Mouse (Mus musculus): ENCODE measurements around the gene Chd5. TPM values are rescaled to one million over a fixed set of nuclear protein-coding genes. Genes with fewer than 3 reads are reported as not detected.

The Chd5 gene
- polyA plus RNA-seq, 1 experiment from 2014 or later, result 15.6 TPM

DNA sequence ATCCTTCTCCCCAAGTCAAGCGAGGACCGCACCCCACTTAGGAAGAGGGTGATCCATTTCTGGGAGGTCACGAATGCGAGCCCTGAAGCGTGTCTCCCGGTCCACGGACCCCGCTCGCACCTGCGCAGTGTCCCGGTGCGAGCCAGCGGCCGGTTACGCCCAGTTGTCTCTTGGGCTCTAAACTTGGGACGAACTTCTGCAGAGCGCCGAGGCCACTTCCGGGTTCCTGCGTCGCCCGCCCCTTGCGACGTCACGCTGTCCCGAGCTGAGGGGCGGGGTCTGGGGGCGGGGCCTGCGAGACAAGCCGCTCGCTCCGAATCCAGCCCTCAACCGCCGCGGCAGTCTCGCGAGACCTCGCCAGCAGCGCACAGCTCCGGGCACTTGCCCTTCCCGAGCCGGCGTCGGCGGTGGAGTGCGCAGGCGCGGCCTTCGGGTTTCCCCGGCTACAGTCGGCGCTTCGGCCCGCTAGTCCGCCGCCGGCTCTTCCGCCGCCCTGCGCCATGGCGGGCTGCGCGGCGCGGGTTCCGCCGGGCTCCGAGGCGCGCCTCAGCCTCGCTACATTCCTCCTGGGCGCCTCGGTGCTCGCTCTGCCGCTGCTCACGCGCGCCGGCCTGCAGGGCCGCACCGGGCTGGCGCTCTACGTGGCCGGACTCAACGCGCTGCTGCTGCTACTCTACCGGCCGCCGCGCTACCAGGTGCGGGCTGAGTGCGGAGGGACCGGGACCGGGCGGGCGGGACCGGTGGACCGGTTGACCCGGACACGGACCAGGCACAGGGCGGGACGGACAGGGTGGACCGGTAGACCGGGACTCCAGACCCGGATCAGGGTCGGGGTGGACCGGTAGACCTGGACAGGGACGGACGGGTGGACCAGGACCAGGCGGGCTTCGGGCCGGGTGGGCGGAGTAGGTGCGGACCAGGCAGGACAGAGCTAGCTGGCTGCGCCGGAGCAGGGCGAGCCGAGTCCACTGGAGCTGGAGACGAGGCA is 41.3 kb upstream of the Chd5 start, which contains the start of gene Icmt:
Gene Icmt, plus strand, starts transcription at position 354 of the 988 bp plus-strand sequence.
- WGBS, result under 1% methylated on average over 119 of the region's 119 CpGs
- Histone ChIP-seq H3K36me3 (ENCODE audit: control insufficient read depth, insufficient read depth, low read length) (peaks cover 21% of the 10 kb centered on the region), H3K9me3 (replicated peaks; ENCODE audit: control insufficient read depth, low read length) (no peaks in the 10 kb centered on the region), H3K4me2 (ENCODE audit: low read length) (peak within 1 kb of the TSS; percentile 95), H3K27ac (ENCODE audit: low read depth, low read length) (peak within 1 kb of the TSS; percentile 39; the same call in 1 of the 2 replicates), H3K4me3 (ENCODE audit: low read depth, low read length) (peak within 1 kb of the TSS; percentile 95), H3K9ac (ENCODE audit: low read length) (peak within 1 kb of the TSS; percentile 98), H3K4me1 (ENCODE audit: control insufficient read depth, insufficient read depth, low read length) (peaks cover 11% of the 10 kb centered on the region), H3K27me3 (replicated peaks; ENCODE audit: control insufficient read depth, insufficient read depth, low read length) (peaks cover 26% of the 10 kb centered on the region)
- DNase-seq (ENCODE audit: low spot score), result peak; percentile 99
- peak; percentile 96 for ATAC-seq

DNA sequence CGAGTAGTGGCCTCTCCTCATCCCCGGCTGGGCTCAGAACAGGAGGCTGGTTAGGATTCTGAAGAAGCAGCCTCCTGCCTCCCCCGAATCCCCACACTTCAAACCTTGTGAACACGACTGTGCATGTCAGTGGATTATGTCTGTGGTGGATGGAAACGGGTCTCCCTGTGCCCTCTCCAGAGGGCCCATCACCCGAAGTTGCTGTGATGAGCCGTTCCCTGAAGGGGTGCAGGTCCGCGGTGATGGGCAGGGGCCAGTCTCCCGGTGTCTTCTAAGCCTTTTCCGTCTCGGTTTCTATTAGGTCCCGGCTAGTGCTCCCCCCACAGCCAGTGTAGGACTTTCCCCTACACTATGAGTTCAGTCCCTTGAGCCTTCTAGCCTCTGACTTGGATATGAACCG is 39.6 kb upstream of the Chd5 start:
- H3K9me3 ChIP-seq (replicated peaks; ENCODE audit: control insufficient read depth, low read length), result no peaks in the 10 kb centered on the region
- H3K27ac ChIP-seq (ENCODE audit: low read depth, low read length), result no peak overlapping the region
- H3K4me3 ChIP-seq (ENCODE audit: low read depth, low read length), result no peak overlapping the region
- H3K9ac ChIP-seq (ENCODE audit: low read length), result peak overlapping the region; percentile 98; the same call in 1 of the 2 replicates
- peaks cover 11% of the 10 kb centered on the region for H3K4me1 ChIP-seq (ENCODE audit: control insufficient read depth, insufficient read depth, low read length)
- H3K4me2 ChIP-seq (ENCODE audit: low read length), result peak overlapping the region; percentile 95; the same call in 1 of the 2 replicates
- ATAC-seq (no peak), DNase-seq (ENCODE audit: low spot score) (no peak)
- H3K27me3 ChIP-seq (replicated peaks; ENCODE audit: control insufficient read depth, insufficient read depth, low read length), result peaks cover 9% of the 10 kb centered on the region
- peaks cover 36% of the 10 kb centered on the region for H3K36me3 ChIP-seq (ENCODE audit: control insufficient read depth, insufficient read depth, low read length)
- WGBS, result 87% methylated on average over 14 of the region's 14 CpGs

DNA sequence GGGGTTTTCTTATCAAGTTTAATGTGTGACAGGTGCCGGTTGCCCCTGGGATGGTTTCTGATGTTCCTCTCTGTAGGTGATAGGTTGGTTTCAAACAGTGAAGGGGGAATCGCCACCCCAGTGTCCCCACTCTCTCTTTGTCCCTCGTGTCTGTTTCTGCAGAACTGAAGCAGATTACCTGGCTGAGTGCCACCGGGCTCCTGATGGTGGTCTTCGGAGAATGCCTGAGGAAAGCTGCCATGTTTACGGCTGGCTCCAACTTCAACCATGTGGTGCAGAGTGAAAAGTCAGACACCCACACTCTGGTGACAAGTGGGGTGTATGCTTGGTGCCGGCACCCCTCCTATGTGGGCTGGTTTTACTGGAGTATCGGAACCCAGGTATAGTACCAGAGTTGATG is 38.1 kb upstream of the Chd5 start:
- ATAC-seq (no peak), DNase-seq (ENCODE audit: low spot score) (no peak)
- Histone ChIP-seq H3K27ac (ENCODE audit: low read depth, low read length) (no peak overlapping the region), H3K4me1 (ENCODE audit: control insufficient read depth, insufficient read depth, low read length) (peaks cover 11% of the 10 kb centered on the region), H3K9me3 (replicated peaks; ENCODE audit: control insufficient read depth, low read length) (no peaks in the 10 kb centered on the region), H3K4me3 (ENCODE audit: low read depth, low read length) (no peak overlapping the region), H3K36me3 (ENCODE audit: control insufficient read depth, insufficient read depth, low read length) (peaks cover 49% of the 10 kb centered on the region), H3K4me2 (ENCODE audit: low read length) (no peak overlapping the region), H3K9ac (ENCODE audit: low read length) (no peak overlapping the region), H3K27me3 (replicated peaks; ENCODE audit: control insufficient read depth, insufficient read depth, low read length) (peaks cover 3% of the 10 kb centered on the region)
- WGBS, result 74% methylated on average over 8 of the region's 8 CpGs

DNA sequence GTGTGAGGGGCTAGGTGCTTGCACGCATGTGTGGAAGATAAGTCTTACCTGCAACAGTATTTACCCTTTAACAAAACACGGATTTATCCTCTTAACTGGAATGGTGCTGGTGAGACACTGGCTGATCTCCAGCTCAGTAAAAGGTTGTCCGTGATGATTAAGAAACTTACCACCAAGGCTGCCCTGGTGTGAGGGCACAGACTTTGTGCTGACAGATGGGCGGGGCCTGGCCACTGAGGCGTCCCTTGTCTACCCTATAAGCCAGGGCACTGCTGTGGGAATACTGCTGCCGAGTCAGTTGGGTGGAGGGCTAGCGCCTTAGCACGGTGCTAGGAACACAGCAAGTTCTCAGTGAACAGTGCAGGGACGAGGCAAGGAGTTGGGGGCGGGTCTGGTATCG is 36.4 kb upstream of the Chd5 start:
- Histone ChIP-seq H3K4me2 (ENCODE audit: low read length) (no peak overlapping the region), H3K9ac (ENCODE audit: low read length) (no peak overlapping the region), H3K36me3 (ENCODE audit: control insufficient read depth, insufficient read depth, low read length) (peaks cover 49% of the 10 kb centered on the region), H3K4me1 (ENCODE audit: control insufficient read depth, insufficient read depth, low read length) (peaks cover 8% of the 10 kb centered on the region), H3K4me3 (ENCODE audit: low read depth, low read length) (no peak overlapping the region), H3K9me3 (replicated peaks; ENCODE audit: control insufficient read depth, low read length) (no peaks in the 10 kb centered on the region), H3K27ac (ENCODE audit: low read depth, low read length) (no peak overlapping the region), H3K27me3 (replicated peaks; ENCODE audit: control insufficient read depth, insufficient read depth, low read length) (no peaks in the 10 kb centered on the region)
- WGBS, result 77% methylated on average over 11 of the region's 11 CpGs
- ATAC-seq, result no peak
- no peak for DNase-seq (ENCODE audit: low spot score)

DNA sequence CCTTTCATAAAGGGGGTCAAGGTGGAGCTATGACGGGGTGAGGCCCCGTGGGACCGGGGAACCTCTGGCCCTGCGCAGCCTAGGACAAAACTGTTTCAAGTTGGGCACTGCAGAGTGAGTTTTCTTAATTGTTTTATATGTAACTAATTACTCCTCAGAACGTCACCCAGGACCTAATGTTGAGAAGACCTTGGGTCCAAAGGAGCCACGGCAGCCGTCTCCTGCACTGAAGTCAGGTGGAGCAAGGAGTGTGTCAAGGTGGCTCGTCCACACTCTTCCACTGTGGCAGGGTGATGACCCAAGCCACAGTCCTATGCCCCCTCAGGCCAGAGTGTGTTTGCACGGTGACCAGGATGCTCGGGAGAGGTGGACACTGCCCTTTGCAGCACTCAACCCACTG is 35.3 kb upstream of the Chd5 start:
- DNase-seq (ENCODE audit: low spot score), result no peak
- H3K4me3 ChIP-seq (ENCODE audit: low read depth, low read length), result no peak overlapping the region
- peaks cover 4% of the 10 kb centered on the region for H3K4me1 ChIP-seq (ENCODE audit: control insufficient read depth, insufficient read depth, low read length)
- no peak overlapping the region for H3K4me2 ChIP-seq (ENCODE audit: low read length)
- WGBS, result 95% methylated on average over 10 of the region's 10 CpGs
- no peak overlapping the region for H3K27ac ChIP-seq (ENCODE audit: low read depth, low read length)
- ATAC-seq, result no peak
- H3K9ac ChIP-seq (ENCODE audit: low read length), result no peak overlapping the region
- no peaks in the 10 kb centered on the region for H3K9me3 ChIP-seq (replicated peaks; ENCODE audit: control insufficient read depth, low read length)
- H3K36me3 ChIP-seq (ENCODE audit: control insufficient read depth, insufficient read depth, low read length), result peaks cover 52% of the 10 kb centered on the region
- H3K27me3 ChIP-seq (replicated peaks; ENCODE audit: control insufficient read depth, insufficient read depth, low read length), result no peaks in the 10 kb centered on the region

DNA sequence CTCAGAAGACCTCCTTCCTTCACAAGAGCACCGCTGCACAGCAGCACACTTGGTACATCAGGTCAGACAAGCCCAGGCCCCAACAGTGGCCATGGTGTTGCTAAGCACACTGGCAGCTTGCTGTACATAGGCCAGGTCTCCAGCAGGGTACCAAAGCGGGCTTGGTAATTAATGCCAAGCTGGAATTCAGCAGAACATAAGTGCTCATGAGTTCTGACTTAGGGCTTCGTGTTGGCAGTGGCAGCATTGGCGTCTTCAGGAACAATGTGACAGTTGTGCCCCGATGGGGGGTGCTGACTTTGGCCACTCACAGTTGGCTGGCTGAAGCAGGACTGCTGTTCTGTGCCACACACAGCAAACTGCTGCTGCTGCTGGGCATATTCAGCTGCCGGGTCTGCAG is 33.8 kb upstream of the Chd5 start:
- H3K9ac ChIP-seq (ENCODE audit: low read length), result no peak overlapping the region
- WGBS, result 89% methylated on average over 6 of the region's 6 CpGs
- no peaks in the 10 kb centered on the region for H3K4me1 ChIP-seq (ENCODE audit: control insufficient read depth, insufficient read depth, low read length)
- no peaks in the 10 kb centered on the region for H3K27me3 ChIP-seq (replicated peaks; ENCODE audit: control insufficient read depth, insufficient read depth, low read length)
- peaks cover 58% of the 10 kb centered on the region for H3K36me3 ChIP-seq (ENCODE audit: control insufficient read depth, insufficient read depth, low read length)
- DNase-seq (ENCODE audit: low spot score), result no peak
- no peak for ATAC-seq
- H3K9me3 ChIP-seq (replicated peaks; ENCODE audit: control insufficient read depth, low read length), result no peaks in the 10 kb centered on the region
- no peak overlapping the region for H3K4me2 ChIP-seq (ENCODE audit: low read length)
- H3K4me3 ChIP-seq (ENCODE audit: low read depth, low read length), result no peak overlapping the region
- H3K27ac ChIP-seq (ENCODE audit: low read depth, low read length), result no peak overlapping the region

DNA sequence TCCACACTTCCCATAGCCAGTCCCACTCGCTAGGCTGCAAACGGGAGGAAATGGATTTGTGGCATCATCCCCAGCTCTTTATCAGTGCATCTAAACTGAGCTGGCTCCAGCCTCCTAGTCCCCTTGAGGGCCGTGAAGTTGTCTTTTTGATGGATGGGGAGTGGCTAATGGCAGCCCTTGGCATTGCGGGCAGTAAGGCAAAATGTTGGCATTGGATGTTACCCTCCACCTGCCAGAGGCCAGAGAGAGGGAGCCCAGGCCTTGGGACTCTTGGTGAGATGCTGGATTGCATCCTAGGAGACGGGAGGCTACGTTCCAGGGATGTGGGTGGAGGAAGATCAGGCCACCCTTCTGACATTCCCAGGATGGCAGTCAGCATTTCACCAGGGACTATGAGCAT is 32.5 kb upstream of the Chd5 start:
- peaks cover 4% of the 10 kb centered on the region; the same call in 1 of the 2 replicates for H3K27me3 ChIP-seq (replicated peaks; ENCODE audit: control insufficient read depth, insufficient read depth, low read length)
- no peaks in the 10 kb centered on the region for H3K9me3 ChIP-seq (replicated peaks; ENCODE audit: control insufficient read depth, low read length)
- ATAC-seq, result no peak
- no peak overlapping the region for H3K4me2 ChIP-seq (ENCODE audit: low read length)
- H3K4me3 ChIP-seq (ENCODE audit: low read depth, low read length), result no peak overlapping the region
- no peak overlapping the region for H3K27ac ChIP-seq (ENCODE audit: low read depth, low read length)
- DNase-seq (ENCODE audit: low spot score), result no peak
- H3K9ac ChIP-seq (ENCODE audit: low read length), result no peak overlapping the region
- peaks cover 50% of the 10 kb centered on the region for H3K36me3 ChIP-seq (ENCODE audit: control insufficient read depth, insufficient read depth, low read length)
- 88% methylated on average over 6 of the region's 6 CpGs for WGBS
- no peaks in the 10 kb centered on the region for H3K4me1 ChIP-seq (ENCODE audit: control insufficient read depth, insufficient read depth, low read length)

DNA sequence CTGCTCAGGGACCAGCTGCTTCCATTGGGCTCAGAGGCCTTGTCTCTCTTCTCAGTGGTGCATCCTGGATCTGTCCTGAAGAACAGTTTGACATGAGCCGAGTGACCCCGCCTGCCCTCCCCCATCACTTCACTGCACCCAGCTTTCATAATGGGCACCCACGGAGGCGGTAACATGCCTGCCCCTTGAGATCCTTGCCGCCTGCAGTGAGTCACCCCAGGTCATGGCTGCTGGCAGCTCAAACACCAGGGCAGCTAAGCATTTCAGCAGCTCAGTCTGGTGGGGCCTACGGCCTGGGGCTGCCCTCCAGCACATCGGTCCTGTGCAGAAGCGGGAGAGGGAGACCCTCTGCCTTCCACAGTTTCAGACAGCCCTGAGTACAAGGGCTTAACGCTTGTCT is 30.9 kb upstream of the Chd5 start:
- ATAC-seq (no peak), DNase-seq (ENCODE audit: low spot score) (no peak)
- H3K9me3 ChIP-seq (replicated peaks; ENCODE audit: control insufficient read depth, low read length), result no peaks in the 10 kb centered on the region
- H3K4me2 ChIP-seq (ENCODE audit: low read length), result no peak overlapping the region
- H3K36me3 ChIP-seq (ENCODE audit: control insufficient read depth, insufficient read depth, low read length), result peaks cover 36% of the 10 kb centered on the region
- no peak overlapping the region for H3K9ac ChIP-seq (ENCODE audit: low read length)
- H3K4me1 ChIP-seq (ENCODE audit: control insufficient read depth, insufficient read depth, low read length), result no peaks in the 10 kb centered on the region
- 90% methylated on average over 9 of the region's 9 CpGs for WGBS
- H3K27ac ChIP-seq (ENCODE audit: low read depth, low read length), result no peak overlapping the region
- peaks cover 19% of the 10 kb centered on the region for H3K27me3 ChIP-seq (replicated peaks; ENCODE audit: control insufficient read depth, insufficient read depth, low read length)
- H3K4me3 ChIP-seq (ENCODE audit: low read depth, low read length), result no peak overlapping the region

DNA sequence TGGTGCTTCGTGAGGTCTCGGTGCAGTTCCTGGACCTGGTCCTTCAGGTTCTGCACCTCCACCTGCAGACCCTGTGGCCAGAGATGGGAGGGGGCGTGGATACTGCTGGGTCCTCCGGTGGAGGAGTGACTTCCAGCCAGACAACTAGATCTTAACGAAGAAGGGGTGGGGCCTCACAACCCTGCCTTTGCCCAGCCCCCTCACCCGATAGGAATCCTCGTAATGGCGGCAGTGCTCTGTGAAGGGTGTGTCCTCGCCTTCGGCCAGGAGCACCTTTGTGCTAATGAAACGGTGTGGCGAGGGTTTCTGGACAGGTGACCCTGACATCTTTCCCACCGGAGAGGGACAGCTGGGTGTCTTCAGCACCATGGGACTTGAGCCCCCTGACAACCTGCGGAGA is 26.3 kb upstream of the Chd5 start:
- Histone ChIP-seq H3K9me3 (replicated peaks; ENCODE audit: control insufficient read depth, low read length) (no peaks in the 10 kb centered on the region), H3K4me1 (ENCODE audit: control insufficient read depth, insufficient read depth, low read length) (peaks cover 7% of the 10 kb centered on the region), H3K9ac (ENCODE audit: low read length) (no peak overlapping the region), H3K4me2 (ENCODE audit: low read length) (peak overlapping the region; percentile 12; the same call in 1 of the 2 replicates), H3K27me3 (replicated peaks; ENCODE audit: control insufficient read depth, insufficient read depth, low read length) (peaks cover 61% of the 10 kb centered on the region), H3K27ac (ENCODE audit: low read depth, low read length) (no peak overlapping the region), H3K4me3 (ENCODE audit: low read depth, low read length) (0 out of 2 replicates have a peak overlapping the region, but pooled peaks have one; percentile 24), H3K36me3 (ENCODE audit: control insufficient read depth, insufficient read depth, low read length) (peaks cover 11% of the 10 kb centered on the region; the same call in 1 of the 2 replicates)
- no peak for ATAC-seq
- WGBS, result 2% methylated on average over 14 of the region's 14 CpGs
- no peak for DNase-seq (ENCODE audit: low spot score)
